Mouse (Mus musculus): ENCODE results near the gene Gse1.

Gse1 gene

DNA sequence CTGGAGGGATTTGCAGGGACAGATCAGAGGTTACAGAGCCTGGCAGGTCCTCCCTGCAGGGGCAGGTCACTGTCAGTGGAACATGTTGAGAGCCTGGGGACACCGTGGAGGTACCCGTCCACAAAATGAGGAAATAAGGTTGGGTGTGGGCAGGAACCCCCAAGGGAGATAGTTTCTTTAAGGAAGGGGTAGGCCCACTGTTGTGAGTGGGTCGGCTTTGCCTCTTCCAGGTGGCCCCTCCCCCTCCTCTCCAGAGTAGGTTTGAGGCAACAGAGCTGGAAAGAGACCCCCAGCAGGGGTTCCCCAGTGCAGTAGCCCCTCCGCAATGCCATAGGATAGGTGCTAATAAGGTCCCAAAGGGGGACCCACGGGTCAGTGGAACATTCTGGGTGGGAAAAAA is 274.2 kb downstream of the Gse1 start:
- no peak for DNase-seq

DNA sequence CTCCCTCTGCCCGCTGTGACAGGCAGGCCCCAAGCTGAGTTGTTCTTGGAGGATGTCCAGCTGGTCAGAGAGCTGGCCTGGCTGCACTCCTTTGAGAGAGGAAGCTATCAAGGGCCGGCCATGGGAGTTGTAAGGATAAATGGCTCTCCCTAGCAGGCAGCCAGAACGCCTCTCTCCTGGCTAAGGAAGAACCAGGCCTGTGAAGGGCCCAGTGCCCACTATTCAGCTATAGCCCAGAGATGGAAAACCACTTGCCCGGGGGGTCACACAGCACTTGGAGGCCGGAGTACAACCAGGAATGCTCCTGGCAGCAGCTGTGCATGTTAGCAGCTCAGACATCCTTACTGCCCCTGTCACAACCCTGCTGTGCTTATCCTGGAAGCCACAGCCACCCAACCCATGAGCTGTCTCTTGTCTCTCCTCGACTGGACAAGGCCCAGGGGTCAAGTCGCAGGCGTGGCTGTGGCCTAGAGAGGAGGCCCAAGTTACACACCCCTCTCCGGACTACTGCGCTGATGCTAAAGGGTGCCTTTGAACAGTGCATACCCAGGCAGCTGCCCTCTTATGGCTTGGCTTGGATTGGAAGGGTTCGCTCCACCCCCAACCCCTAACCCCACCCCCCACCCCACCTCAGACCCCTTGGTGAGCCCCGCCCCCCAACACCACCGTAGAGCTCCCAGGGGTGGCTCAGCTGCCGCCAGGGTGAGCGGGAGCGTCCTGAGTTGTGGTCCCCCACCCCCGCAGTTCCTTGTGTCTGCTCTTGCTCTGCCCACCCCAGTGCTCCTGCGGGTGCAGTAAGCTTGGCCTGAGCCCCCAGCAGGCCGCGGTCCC is 276.2 kb downstream of the Gse1 start:
- DNase-seq: peak; percentile 73 to 86

DNA sequence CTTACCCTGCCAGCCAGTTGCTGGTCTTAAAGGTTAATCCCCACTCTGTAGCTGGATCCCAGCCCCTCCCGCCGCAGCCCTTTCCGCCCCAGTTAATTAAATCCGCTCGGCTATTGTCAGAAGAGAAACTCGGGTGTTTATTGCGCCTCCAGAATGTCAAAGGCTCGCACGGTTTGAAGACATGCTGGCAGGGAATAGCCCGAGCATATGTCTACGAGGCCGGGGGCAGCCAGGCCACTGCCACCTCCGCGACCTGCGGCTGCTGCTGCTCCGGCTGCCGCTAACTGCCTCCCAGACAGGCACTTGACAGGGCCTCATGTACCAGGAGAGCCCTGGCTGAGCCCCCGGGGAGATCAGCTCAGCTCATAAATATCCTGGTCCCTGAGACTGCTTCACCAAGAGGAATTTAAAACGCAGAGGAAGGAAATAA is 276.8 kb downstream of the Gse1 start:
- DNase-seq: peak; percentile 69 to 81

DNA sequence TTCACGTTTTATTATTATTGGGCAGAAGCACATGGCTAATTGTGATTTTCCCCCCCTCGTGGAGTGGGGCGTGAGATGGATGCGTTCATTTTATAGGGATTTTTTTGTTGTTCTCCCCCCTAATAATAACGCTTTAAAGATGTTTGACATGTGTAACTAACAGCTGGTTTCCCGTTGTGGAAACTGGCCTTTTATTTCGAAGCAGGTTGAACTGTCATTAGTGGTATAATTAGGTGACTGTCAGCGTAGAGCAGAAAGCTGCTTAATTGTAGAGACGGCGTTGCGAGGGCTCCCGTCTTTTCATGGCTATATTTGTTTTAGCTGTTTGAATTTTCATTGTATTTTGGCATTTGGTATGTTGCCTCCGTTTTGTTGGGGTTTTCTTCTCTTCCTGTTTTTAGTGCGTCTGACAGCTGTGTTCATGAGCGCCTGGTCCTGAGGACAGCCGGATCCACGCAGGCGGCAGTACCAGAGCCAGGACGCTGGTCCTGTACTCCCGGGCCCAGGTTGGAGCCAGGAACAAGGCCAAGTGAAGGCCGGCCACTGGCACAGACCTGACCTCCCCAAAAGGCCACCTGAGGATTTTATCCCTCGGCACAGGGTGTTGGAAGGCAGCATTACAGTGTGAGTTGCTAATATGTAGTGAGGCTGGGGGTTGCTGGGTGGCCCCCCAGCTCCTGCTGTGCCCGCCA is 277.5 kb downstream of the Gse1 start:
- DNase-seq: peak in 1 of 2 experiments; percentile 59

DNA sequence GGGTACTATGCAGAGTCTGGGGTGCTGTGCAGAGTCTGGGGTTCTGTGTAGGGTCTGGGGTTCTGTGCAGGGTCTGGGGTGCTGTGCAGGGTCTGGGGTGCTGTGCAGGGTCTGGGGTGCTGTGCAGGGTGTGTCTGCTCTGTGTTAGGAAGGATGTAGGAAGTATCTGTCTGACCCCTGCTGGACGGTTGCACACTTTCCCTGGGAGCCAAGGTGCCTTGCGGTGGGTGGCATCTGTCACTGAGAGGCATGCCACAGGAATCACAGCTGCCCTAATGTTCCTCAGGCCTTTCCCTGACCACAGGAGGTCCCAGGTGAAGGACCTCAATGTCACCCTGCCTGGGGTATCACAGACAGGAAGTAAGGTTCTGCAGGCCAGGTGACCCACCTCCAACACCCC is 278.3 kb downstream of the Gse1 start:
- DNase-seq: no peak

DNA sequence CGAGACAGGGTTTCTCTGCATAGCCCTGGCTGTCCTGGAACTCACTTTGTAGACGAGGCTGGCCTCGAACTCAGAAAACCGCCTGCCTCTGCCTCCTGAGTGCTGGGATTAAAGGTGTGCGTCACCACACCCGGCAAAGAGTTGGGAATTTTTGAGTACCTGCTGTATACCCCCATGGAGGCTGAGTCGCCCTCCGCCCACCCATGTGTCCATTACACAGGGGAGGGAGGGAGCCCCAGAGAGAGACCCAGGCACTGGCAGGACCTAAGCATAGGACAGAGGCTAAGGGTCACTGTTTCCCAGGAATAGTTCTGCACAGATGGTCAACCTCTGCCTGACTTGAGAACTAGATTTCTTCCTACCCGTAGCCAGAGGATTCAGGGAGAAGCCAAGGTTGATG is 279.0 kb downstream of the Gse1 start:
- DNase-seq: no peak

DNA sequence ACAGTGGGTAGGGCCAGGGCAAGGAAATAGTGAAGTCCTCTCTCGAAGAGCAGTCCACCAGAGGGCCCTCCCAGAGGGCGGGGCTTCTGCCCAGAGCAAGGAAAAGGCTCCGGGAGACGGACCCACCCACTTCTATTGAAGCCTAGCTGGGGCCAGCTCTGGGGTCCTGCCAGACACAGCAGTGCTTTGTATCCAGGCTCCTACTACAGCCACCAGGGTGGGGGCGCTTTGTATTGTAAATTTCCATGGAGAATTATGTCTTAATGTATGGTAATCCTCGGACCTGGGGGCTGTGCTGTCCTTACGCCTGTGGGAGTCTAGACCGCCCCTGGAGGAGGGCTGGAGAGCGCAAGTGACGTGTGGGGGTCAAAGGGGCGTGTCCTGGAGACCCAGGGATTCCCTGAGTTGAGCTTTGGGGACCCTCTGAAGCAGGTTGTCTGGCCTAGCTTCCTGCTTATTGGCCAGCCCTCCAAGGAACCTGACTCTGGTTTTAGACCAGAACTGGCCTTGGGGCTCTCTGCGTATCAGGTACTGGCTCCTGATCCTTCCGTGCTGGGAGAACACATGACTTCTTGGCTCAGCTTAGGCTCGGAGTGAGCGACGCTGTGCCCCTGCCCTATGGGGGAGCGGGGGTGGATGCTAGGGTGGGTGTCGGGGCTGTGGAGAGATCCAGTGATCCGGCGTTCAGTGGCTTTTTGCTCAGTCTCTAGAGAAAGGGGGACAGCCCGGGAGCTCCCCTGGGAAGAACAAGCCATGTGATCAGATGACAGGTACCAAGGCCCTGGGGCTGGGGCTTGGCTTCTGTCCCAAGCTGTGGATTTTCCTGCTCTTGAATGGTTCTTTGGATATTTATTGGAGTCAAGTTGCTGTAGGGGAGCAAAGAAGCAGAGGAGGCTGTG is 281.1 kb downstream of the Gse1 start:
- DNase-seq: peak in 1 of 2 experiments; percentile 69

DNA sequence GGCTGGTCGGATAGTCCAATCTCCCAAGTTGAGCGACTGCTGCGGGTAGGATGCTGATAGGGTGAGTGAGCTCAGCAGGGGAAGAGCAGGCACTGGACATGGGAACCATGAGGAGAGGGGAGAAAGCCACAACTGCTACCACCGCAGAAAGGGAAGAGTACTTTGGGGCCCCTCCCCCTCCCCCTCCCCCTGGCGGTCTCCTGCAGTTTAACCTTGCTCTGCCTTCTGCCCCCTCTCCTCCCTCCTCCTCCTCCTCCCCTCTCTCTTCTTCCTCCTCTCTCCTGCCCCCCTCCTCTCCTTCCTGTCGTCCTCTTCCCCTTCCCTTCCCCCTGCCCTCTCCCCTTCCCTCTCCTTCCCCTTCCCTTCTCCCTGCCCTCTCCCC is 281.8 kb downstream of the Gse1 start:
- no peak for DNase-seq

DNA sequence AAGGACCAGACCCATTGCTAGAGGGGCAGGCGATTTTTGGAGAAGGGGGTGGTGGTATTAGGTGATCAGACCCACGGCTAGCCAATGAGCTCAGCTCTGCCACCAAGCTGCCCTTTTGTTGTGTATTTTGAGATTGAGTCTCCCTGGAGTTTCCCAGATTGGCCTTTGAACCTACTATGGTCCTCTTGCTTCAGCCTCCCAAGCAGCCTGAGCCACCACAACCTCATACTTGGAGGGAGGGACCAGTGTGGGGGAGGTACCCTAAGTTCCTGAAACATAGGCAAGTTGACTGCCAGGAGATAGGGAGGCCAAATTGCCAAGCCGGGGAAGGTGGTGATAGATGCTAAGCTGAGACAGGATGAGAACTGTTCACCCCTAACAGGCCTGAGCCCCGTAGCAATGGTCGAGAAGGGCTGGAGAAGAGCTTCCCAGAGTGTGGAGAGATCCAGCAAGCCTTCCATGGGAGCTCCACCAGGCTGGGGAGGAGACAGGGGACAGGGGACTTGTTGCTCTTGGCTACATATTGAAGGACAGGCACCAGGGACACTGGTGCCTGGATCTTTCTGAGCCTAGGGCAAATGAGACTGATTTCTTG is 282.7 kb downstream of the Gse1 start:
- no peak for DNase-seq

DNA sequence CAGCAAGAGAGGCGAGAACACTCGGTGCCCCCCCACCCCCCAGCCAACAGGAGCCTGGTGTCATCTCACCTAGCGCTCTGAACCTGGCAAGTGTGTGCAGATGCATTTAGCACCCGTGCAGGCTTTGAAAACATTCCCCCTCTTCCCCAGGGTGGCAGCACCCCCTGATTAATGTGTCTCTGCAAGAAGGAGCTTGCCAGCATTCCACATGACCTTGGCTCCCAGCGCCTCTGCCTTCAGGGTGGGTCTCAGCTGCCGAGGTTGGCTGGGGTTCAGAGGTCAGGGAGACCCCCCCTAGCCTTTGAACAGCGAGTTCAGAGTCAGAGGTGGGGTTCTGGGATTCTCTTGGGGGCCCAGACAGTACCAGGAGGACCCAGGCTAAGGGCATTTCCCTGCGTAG is 283.5 kb downstream of the Gse1 start:
- no peak for DNase-seq

DNA sequence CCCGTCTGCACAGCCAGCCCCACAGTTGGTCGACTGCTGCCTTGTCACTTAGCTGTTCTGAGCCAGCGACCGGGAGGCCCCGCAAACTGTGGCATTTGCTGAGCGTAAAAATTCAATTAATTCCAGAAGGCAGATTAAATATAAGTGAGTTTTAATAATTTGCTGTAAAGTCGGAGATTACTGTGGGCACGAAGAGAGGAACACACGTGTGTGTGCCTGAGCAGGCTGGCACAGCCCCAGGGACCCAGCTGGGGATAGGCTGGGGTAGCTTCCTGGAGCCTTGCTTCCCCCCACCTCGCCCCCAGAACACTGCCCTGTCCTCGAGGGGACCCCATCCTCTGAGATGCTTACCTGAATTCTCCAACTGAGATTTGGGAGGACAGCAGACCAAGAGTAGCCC is 284.1 kb downstream of the Gse1 start:
- peak in 1 of 2 experiments; percentile 68 for DNase-seq

DNA sequence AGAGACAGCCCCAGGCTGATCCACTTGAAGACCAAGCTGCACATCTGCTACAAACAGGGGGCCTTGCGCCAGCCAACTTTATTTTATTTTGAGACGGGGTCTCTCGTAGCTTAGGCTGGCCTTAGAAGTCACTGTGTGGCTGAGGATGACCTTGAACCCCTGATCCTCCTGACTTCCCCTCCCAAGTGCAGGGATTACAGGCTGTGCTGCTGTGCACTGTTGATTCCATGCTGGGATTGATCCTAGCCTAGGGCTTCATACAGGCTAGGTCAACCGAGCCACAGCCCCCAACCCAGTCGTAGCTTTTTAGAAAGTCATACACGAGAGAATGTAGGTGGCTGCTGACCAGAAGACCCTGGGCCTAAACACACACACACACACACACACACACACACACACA is 284.9 kb downstream of the Gse1 start:
- no peak for DNase-seq

DNA sequence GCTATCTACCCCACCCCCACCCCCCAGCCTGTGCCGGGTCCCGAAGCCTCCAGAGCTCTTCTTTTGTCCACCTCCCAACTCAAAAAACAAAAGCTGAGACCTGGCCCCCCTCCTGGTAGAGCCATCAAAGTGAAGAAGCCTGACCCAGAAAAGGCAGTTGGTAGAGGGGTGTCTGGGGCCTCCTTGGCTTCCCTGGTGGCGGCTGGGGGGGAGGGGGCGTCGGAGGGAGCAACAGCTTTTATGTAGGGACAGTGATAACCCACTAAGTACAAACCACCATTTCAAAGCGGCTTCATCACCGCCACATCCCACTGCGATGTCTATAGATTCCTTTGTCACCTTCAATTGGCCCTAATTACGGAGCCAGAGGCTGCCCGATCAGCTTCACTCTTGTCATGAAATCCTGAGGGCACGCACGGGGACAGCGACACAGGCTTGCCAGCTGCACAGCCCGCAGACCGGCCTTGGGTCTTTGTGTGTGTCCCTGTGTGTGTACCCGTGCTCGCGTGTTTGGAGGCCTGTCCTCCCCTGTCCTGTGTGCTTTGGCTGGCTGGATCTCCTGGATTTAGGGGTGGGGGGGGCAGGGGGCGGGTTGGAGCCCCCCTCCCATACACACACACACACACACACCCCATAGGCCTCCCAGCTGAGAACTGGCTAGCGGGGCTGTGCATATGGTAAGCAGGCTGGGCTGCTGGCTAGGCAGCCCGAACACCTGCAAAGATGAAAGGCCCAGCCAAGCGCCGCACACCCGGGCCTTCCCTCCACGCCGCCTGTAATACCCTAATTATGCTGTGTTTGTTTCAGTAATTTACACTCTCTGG is 285.6 kb downstream of the Gse1 start:
- peak; percentile 78 to 83 for DNase-seq

DNA sequence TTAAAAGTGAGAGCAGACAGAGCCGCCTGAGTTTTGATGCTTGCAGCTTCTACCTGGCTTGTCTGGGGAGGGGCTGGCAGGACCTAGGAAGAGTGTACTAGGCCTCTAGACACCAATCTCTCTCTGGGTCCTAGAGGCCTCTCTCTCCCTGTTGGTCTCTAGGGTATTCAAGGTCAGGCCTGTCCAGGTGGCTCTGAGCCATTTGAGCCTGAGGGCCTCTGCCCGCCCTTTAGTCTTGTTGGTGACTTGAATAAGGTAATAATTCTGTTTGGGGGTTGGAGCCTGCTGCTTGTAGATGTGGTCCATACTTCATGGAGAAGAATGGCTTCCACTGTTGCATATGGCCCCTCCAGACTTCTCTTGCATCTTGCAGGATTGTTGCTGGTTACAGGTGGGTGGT is 287.0 kb downstream of the Gse1 start:
- no peak for DNase-seq

DNA sequence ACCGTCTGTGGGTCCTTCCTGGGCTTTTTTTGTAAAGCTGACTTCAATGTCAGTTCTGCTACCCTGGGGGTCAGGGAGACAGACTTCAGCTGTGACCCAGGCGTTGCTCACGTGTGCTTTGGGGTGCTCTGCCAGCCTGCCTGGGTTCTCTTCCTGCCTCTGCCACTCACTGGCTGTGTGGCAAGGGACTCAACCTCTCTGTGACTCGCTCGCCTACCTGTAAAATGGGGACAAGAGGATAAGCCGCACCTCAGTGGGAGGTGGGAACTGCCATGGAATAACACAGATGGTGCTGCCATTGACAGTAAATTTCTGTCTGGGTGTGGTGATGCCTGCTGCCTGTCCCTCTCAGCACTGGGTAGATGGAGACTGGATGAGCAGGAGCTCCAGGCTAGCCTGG is 287.4 kb downstream of the Gse1 start:
- DNase-seq: no peak

DNA sequence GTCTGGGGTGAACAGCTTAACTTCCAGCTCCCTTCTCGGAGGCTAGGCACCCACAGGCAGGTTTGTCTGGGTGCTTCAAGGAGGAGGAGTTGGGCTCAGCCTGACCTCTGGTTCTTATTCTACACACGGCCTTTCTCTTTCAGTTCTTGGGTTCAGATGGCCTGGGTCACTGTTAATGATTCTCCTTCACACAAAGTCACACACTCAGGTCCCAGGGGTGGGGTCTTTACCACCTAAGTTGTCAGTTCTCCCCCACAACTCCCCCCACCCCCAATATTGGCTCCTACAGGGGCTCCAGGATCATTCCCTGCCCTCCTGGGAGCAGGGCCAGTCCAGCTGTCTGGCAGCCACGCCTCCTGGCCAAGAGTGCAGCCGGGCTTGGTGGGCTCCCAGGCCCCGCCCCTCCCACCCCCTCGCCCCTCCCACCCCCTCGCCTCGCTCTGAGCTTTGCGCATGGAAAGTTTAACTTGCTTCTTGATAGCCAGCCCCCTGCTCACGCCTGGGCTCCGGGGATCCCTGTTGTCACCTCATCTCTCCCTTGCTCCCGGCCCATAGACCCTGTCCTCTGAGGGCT is 288.0 kb downstream of the Gse1 start:
- no peak for DNase-seq

DNA sequence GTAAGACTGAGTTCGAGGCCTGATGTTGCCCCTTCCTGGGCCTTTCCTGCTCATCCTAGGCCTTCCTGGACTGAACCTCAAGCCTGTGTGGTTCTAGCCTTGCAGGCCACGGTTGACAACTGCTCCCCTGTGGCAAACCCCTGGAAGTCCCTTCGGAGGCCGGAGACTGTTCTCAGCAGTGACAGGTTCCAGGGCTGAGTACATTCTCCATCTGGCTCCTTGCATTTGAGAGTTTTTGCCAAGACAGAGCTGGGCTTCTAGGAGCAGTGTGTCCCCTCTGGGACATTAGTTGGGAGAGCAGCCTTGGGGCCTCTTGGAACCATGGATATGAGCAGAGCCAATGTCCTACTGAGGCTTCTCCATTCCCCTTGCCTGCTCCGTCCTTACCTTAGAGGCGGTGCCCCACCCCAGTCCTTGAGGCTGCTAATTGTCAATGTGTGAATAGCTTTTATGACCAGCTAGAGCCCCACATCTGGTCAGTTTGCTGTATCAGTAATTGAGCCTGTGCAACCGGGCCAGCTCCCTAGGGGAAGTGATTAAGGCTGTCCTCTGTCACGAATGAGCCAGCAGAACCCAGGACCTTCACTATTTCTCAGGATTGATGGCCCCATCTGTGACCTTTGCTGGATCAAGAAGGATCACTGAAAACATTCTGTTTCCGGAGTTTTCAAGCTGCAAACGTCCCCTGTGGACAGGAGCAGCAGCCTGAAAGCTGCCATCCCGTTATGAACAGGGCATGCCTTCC is 289.6 kb downstream of the Gse1 start:
- DNase-seq: no peak

DNA sequence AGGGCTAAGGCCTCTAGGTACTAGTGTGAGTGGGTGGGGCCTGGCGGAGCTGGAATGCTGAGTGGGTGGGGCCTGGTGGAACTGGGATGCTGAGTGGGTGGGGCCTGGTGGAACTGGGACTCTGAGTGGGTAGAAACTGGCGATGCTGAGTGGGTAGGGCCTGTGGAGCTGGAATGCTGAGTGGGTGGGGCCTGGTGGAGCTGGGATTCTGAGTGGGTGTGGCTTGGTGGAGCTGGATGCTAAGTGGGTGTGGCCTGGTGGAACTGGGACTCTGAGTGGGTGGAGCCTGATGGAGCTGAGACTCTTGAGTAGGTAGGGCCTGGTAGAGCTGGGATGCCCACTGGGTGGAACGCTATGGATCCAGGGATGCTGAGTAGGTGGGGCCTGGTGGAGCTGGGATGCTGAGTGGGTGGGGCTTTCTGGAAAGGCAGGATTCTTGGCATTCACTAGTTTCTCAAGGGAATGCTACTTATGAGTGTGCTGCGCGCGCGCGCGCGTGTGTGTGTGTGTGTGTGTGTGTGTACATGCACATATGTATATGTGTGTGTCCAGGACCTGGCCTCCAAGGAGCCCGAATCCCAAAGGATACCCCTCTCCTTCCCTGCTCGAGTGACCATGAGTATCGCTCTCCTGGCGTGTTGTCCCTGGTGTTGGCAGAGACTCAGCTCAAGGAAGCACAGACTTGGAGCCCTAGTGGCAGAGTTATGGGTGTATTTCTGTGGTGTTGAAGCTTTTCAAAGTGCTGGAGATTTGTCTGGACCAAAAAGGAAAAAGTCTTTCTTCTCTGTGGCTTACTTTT is 290.7 kb downstream of the Gse1 start:
- DNase-seq: no peak

DNA sequence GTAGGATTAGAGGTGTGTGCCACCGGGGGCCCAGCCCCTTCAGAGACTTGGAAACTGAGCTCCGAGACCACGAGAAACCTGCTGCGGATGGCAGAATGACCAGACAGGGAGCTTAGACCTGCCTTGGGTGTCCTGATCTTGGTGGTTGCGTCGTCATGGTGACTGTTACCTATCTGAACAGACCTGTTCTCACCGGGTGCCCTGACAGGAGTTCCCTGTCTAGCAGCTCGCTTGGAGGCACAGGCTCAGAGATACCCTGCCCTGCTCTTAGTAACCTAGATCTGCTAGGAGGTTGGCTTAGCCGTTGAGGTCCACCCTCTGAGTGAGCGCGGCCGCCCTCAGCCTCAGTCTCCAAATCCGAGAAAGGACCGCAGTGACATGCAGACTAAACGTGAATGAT is 292.0 kb downstream of the Gse1 start:
- no peak for DNase-seq

Data from cerebellum, postnatal 14 days (tissue).